Mouse (Mus musculus) gastrocnemius, postnatal 25 days (tissue): ENCODE measurements at regions not wholly inside any gene's neighbourhood (a gene's known extent, or its start where the extent isn't known, plus 50 kb on each side); places are given as distances from the start of the nearest gene placed in this dataset.

ENCODE experiments used
- DNase-seq: peaks from one replicate; pipeline ENCODE4 v3.0.0; 2022

- no peak for DNase-seq
These were observed 194.8 kb downstream of the Gm5447 start for GRCm38 (mm10) chr13:31168854-31169253.

DNA sequence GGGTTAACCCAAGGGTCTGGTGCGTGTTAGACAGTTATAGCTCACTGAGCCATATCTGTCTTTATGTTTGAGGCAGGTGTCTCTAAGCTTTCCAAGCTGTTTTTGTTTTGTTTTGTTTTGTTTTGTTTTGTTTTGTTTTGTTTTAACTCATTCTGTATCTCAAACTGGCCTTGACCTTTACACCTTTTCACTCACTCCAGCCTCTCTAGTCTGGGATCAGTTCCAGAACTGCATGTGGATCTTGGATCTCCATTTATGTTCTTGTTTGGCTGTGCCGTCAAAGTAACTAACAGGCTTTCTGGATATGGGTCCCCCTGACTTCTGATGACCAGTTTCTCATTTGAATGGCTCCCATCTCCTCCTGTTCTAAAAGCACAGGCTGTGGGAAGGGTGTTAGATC, 197.7 kb downstream of the Gm5447 start:
- DNase-seq = no peak

GRCm38 (mm10) chr13:31172580-31172979, 198.6 kb downstream of the Gm5447 start:
- no peak for DNase-seq

GRCm38 (mm10) chr13:31177999-31178783, 204.2 kb downstream of the Gm5447 start:
- no peak for DNase-seq

DNA sequence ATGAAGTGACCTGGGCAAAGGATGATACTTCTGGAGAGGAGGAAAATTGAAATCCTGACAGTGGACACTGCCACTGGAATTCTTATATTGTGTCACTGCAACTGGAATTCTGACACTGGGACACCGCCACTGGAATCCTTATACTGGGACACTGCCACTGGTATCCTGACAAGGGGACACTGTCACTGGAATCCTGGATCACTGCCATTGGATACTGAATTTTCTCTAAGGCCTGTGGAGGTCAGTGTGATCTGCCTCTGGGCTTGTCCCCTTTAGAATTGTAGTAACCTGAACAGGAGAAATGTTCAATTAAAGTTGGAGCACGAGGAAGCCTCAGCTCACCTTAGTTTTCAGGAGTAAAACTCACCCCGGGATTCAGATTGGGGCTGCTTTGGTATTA, 205.0 kb downstream of the Gm5447 start:
- no peak for DNase-seq

DNA sequence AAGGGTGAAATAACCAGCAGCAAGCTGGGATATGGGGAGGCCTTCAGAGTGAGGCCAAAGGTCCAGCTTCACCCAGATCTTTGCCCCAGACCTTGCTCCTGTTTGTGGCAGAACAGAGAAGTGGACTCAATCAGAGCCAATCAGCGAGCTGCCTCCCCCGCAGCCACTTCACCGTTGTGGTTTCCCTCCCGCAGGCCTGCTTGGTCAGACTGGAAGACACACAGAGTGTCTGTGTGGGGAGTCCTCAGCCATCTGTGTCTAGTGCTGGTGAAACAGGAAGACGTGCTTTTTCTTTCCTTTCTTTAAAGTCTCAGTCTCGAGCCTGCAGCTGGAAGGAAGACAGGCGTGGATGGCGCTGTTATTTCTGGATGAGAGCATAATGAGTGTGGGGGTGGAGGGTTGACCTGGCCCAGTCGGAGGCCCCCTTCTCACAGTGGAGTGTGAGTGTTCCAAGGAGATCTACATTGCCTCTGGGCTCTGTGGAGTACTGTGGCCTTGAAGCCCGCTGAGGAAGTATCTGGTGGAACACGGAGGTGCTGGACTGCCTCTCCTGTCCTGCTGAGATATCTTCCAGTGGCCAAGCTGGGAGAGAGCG, 205.5 kb downstream of the Gm5447 start:
- no peak for DNase-seq

DNA sequence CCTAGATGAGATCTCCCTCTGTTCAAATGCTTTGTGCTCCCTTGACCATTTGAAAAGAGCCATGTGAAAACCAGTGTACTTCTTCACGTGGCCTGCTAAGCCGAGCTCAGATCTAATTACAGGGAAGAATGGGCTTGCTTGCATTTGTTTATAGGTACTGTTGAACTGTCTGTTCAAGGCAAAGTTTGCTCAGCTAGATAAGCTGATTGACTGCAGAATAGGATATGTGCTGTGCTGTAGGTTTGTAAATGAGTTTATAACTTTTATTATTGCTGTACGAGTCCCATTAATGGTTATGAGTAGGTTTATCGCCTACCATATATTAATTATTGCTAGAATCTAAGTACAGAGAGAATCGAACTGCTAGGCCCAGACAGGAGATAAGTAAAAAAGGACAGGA, 207.5 kb downstream of the Gm5447 start:
- DNase-seq = no peak

GRCm38 (mm10) chr13:31184845-31185834, 211.1 kb downstream of the Gm5447 start:
- no peak for DNase-seq

- no peak for DNase-seq
These were observed 213.0 kb downstream of the Gm5447 start for GRCm38 (mm10) chr13:31186805-31187589.

- no peak for DNase-seq
These were observed 215.1 kb downstream of the Gm5447 start for GRCm38 (mm10) chr13:31189116-31189515.

DNA sequence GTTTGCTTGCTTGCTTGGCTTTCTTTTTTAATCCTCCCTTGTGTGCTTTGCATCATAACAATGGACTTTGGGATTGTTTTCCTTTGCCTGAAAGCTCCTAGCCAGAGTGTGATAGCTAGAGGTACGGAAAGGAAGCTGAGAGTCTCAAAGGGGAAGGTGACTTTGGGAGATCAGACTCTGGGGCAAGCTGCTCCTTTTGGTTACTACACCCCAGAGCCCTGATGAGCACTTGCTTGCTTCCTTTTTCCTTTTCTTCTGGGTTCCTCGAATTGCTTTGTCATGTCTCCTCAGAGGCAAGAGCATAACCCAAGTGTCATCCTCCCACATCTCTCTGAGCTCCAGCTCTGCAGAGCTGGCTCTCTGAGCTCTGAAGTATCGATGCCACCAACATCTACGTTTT, 216.0 kb downstream of the Gm5447 start:
- DNase-seq = no peak

DNA sequence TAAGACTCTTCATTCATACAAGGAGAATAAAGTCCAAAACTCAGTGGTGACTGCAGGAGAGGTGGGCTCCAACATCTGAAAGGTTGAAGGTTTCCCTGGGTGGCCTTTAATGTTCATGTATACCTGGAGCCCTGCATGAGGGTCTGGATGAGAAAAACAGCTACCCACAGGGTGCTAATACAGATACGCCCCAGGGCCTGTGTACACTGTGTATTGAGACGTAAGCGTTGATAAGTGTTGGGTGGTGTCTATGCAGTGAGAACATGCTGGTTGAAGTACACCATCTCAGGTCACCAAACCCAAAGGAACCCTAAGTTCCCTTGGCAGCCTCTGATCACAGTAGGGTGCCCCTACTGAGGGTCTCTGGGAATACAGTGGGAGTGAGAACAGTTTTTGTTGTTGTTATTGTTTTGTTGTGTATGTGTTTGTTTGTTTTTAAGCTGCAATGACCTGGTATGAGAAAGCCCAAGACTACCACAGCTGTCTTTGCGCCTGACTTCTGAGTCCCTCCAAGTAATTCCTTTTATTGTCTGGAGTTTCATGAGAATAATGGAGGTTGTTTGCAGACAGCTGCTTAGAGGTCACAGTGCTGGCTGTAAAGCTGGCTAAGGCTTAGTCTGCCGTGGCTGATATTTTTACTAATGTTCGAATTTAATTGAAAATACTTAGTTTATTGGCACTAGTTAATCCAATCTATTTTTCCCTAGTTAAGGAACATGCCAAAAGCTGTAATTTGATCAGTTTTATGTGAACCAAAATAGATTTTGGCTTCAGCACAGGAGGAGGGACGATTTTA, 217.5 kb downstream of the Gm5447 start:
- DNase-seq = no peak

GRCm38 (mm10) chr13:31194971-31195370, 221.0 kb downstream of the Gm5447 start:
- DNase-seq = no peak

DNA sequence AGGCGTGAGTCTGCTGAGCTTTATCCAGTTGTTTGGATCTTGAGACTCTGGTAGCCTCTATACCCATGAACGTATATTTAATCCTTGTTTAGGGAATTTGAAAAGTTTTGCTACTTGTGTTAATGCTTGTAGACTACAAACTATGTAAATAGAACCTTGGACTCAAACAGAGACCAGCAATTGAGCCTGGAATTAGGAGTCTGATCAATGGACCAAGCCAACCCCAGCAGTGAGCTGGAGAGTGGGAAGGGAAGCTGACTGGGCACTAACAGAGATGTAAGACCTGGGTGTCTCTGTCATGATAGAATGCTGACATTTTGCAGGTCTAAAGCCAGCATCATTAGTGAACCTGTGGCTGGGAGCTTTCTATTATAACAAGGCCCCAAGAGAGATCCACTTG, 222.5 kb downstream of the Gm5447 start:
- no peak for DNase-seq

- no peak for DNase-seq
These were observed 223.6 kb downstream of the Gm5447 start for GRCm38 (mm10) chr13:31197593-31197992.

DNA sequence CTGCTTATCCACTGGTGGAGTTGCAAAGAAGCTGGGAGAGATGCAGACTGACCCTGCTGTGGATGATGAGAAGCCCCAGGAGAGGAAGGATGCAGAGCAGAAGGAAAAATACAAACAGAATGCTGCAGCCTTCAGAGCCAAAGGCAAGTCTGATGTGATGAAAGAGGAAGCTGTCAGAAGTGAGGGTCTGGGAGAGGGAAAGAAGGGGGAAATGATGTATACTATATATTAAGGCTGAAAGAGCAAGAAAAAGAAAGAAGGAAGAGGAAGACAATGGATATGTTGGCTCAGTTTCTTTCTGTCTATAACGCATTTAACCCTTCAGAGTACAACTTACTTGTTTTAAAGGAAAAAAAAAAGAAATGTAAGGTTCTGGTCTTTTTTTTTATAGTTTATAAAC, 225.4 kb downstream of the Gm5447 start:
- no peak for DNase-seq

DNA sequence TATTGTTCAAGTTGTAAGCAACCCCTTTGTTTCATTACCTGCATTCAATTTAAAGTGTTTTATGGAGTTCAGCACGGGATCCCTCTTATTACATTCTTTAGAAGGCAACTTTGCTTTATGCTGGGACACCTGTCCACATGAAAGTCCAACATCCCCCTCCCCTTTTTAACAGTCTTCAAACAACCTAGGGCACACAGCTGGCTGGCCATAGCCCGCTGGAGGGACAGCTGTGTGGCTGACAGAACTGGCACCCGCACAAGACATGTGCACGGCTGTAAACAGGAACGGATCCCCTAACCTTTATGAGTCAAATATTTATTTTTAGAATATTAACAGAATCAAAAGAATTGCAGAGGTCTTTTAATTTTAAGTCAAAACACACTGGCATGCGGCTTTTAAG, 230.1 kb downstream of the Gm5447 start:
- no peak for DNase-seq

DNA sequence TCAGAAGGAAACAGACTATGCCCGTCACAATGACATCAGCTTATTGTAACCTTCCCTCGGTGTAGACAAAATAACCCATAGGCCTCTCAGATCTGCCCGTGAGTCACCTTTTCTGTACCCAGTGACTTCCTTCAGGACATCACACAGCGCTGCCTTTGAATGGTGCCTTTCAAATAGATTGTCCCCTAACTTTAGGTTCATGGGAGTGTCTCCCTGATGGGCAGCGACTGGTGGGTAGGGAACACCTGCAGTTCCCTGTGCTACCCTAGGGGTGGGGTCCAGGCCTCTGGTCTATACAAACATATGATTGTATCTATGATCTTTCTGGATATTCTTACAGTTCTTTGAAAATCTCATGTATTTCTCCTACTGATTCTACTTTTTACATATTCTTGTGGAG, 232.4 kb downstream of the Gm5447 start:
- no peak for DNase-seq

DNA sequence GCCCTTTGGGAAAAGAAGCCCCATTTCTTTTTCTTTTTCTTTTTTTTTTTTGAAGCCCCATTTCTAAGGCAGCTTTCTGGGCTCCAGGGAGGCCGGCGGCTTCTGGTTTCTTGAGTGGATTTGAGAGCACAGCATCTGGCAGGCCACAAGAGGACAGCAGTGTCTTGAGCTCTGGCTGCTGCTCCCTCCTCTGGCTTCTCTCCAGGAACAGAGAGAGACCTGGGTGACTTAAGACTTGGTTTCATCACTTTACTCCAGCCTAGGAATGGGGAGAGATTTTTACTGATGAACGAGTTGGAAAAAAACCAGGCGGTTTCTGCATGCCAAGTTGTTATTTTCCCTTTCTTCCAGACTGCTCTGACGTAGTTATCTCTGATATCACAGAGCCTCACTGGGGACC, 233.7 kb downstream of the Gm5447 start:
- DNase-seq = peak; percentile 53

- DNase-seq = no peak
These were observed 249.0 kb downstream of the Gm5447 start for GRCm38 (mm10) chr13:31223016-31223415.

DNA sequence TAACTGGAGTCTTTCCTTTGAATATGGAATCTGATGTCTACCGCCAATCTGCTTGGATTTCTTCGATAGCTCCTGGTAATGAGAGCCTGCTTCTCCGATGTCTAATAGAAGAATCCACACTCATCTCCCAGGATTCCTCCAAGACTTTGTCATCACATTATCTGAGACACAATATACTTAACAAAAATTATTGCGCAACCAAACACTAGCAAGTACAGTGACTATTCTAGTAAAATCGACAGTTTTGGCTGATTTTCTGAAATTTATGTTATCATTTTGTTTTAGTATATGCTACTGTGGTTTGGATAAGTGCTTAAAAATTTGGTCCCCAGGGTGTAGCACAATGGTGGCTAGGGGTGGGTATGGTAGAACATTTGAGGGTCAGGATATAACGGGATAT, 266.5 kb downstream of the Gm5447 start:
- DNase-seq = no peak
